Mouse (Mus musculus) CH12.LX (cell line): ENCODE measurements around the gene Pcid2.

Experiments
- CHD1 ChIP-seq: IDR thresholded peaks from 2 replicates; pipeline ENCODE4 v1.6.1; 2012; ENCODE audit warnings: low read depth, low read length, improper control_type of control experiment, inconsistent platforms
- CTCF ChIP-seq, 2 experiments: IDR thresholded peaks in 1 of 2; conservative IDR thresholded peaks in 1 of 2; 2 replicates each; pipeline ENCODE4 v1.5.1; 2011 to 2012; ENCODE audit warnings: low read depth in 2 of 2, low read length in 2 of 2, improper control_type of control experiment in 1 of 2, inconsistent platforms in 1 of 2, mild to moderate bottlenecking in 1 of 2, moderate library complexity in 1 of 2
- EP300 ChIP-seq: IDR thresholded peaks from 2 replicates; pipeline ENCODE4 v1.6.1; 2011; ENCODE audit warnings: low read length, improper control_type of control experiment
- ETS1 ChIP-seq: conservative IDR thresholded peaks from 2 replicates; pipeline ENCODE4 v1.6.1; 2012; ENCODE audit warnings: low read depth, mild to moderate bottlenecking, inconsistent platforms, low read length, improper control_type of control experiment, moderate library complexity
- GABPA ChIP-seq: IDR thresholded peaks from 2 replicates; pipeline ENCODE4 v1.6.1; 2012; ENCODE audit warnings: low read depth, low read length, improper control_type of control experiment, inconsistent platforms; ENCODE audit not compliant: insufficient replicate concordance
- HCFC1 ChIP-seq: IDR thresholded peaks from 2 replicates; pipeline ENCODE4 v1.6.1; 2012; ENCODE audit warnings: low read depth, mild to moderate bottlenecking, inconsistent platforms, low read length, improper control_type of control experiment
- JUND ChIP-seq: conservative IDR thresholded peaks from 2 replicates; pipeline ENCODE4 v1.6.1; 2011; ENCODE audit warnings: low read depth, low read length, improper control_type of control experiment
- KAT2A ChIP-seq: IDR thresholded peaks from 2 replicates; pipeline ENCODE4 v1.6.1; 2012; ENCODE audit warnings: low read length, improper control_type of control experiment, inconsistent platforms; ENCODE audit not compliant: insufficient replicate concordance
- MAFK ChIP-seq: IDR thresholded peaks from 2 replicates; pipeline ENCODE4 v1.6.1; 2011; ENCODE audit warnings: low read length, improper control_type of control experiment; ENCODE audit not compliant: insufficient replicate concordance
- POLR2A ChIP-seq: IDR thresholded peaks from 2 replicates; pipeline ENCODE4 v1.6.1; 2011; ENCODE audit warnings: low read depth, mild to moderate bottlenecking, improper control_type of control experiment, low read length
- SIN3A ChIP-seq: IDR thresholded peaks from 2 replicates; pipeline ENCODE4 v1.6.1; 2012; ENCODE audit warnings: low read length, improper control_type of control experiment, inconsistent platforms
- SMC3 ChIP-seq: IDR thresholded peaks from 2 replicates; pipeline ENCODE4 v1.6.1; 2011; ENCODE audit warnings: low read depth, low read length, improper control_type of control experiment
- USF1 ChIP-seq: IDR thresholded peaks from 2 replicates; pipeline ENCODE4 v1.6.1; 2014; ENCODE audit warnings: low read depth, mild to moderate bottlenecking, inconsistent platforms, low read length, improper control_type of control experiment
- USF2 ChIP-seq: conservative IDR thresholded peaks from 2 replicates; pipeline ENCODE4 v1.6.1; 2011; ENCODE audit warnings: low read depth, low read length, improper control_type of control experiment

DNA sequence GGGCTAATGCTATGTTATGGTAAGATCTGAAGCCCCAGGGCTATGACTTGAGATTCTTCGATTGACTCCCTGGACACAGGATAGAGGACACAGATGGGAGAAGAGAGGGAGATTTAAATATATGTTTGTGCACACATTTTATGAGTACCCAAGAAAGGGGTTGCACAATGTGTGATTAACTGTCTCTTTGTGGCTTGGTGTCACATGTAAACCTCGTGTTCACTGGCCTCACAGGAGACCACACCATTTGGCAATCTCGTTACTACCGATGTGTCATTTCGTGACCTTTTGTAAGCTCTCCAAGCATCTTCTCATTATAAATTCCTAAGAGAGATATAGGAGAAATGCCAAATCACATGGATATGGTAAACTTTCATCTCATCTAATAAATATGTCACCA is 77.6 kb downstream of the Pcid2 start:
- no peak for TF ChIP-seq GABPA
- TF ChIP-seq SMC3, result no peak
- TF ChIP-seq CHD1, result no peak
- TF ChIP-seq EP300, result no peak
- TF ChIP-seq CTCF (conservative IDR thresholded peaks at IDR 0.05 in 1 of 2, IDR thresholded peaks at IDR 0.05 in 1 of 2; ENCODE audit: low read depth in 2 of 2, low read length in 2 of 2), result no peak
- no peak for TF ChIP-seq USF2
- no peak for TF ChIP-seq MAFK
- TF ChIP-seq JUND, result no peak
- TF ChIP-seq KAT2A, result no peak
- no peak for TF ChIP-seq POLR2A
- no peak for TF ChIP-seq USF1
- TF ChIP-seq HCFC1, result no peak
- TF ChIP-seq SIN3A, result no peak
- no peak for TF ChIP-seq ETS1
